In the genomic region with DNA sequence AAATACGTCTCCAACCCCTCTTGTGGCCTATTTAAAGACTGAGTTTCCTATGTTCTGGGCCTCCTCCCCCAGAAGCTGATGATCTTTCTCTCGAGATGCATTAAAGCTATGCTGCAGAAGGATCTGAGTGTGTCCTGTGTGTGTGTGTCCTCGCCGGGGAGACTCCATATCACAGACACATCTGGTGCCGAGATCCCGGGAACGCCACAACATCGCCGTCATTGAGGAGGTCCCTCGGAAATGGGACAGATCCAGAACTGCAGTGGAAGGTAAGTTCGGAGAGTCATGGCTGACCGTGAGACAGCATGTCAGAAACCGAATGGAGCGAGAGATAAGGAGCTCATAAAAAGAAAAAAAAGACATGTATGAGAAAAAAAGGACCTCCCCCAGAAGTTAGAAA, we compare ENCODE assay signal across 10 mouse cellular contexts. TPM values are rescaled to one million over a fixed set of nuclear protein-coding genes. Genes with fewer than 3 reads are reported as not detected.
DNase-seq lines count a peak whose midpoint lies in the region.
"Had no signal": no experiment of that assay in that cellular context is flagged by ENCODE, and none has a peak within 500 bp of the region (broad histone marks: within the 10 kb centered on the region; RNA-seq: fewer than 3 reads in every experiment).

No protein-coding gene starts in this region.

- peak; percentile 85 for DNase-seq in heart, adult 11 months
- peak; percentile 48 for DNase-seq in urinary bladder, adult 2 months (ENCODE audit: low spot score)

RNA-seq across cellular contexts. Expression of a gene that starts 53.3 kb away (rescaled TPM):
- polyA plus RNA-seq in urinary bladder, adult 2 months (2012; rRNA removed) = not detected in 2 replicates
- polyA plus RNA-seq: activated CD4-positive, CD25-positive, alpha-beta regulatory T cell, adult 4 months; adrenal gland, adult 2 months; brain, embryonic 14.5 days; C2C12; CD4-positive, CD25-positive, alpha-beta regulatory T cell, adult 4 months; cerebellum, adult 2 months; G1E; Patski had no signal
